Mouse (Mus musculus) frontal cortex, postnatal 25 days (tissue): ENCODE measurements around the gene Rnase12.
A peak's percentile ranks its signal among the peaks of the same experiment; 100 is the strongest.
"Not testable (repeated sequence)": the region's sequence is repeated elsewhere in the genome, so short reads cannot be mapped to it uniquely, and the experiment has no call there.

Experiments
- DNase-seq, 2 experiments: peaks; one replicate each; pipeline ENCODE4 v3.0.0; 2022; ENCODE audit warnings: low spot score in 2 of 2

The Rnase12 gene

GRCm38 (mm10) chr14:51017256-51017655, 40.2 kb downstream of the Rnase12 start:
- no peak for DNase-seq

- DNase-seq, result no peak
Measured at GRCm38 (mm10) chr14:51015780-51016179, 41.7 kb downstream of the Rnase12 start.

- DNase-seq, result not testable (repeated sequence)
Measured at GRCm38 (mm10) chr14:51014724-51015123, 42.7 kb downstream of the Rnase12 start.

GRCm38 (mm10) chr14:51009572-51009971, 47.9 kb downstream of the Rnase12 start:
- no peak for DNase-seq

- DNase-seq, result no peak
Measured at GRCm38 (mm10) chr14:51008781-51009180, 48.7 kb downstream of the Rnase12 start.

- DNase-seq, result peak in 1 of 2 experiments; percentile 17
Measured at GRCm38 (mm10) chr14:51007914-51008713, 49.3 kb downstream of the Rnase12 start.

- no peak for DNase-seq
Measured at GRCm38 (mm10) chr14:51007152-51007801, 50.2 kb downstream of the Rnase12 start, which contains the start of gene Rnase10. Gene Rnase10, plus strand, starts transcription at chr14:51007751.
